Mouse (Mus musculus) spleen, adult 2 months (tissue): ENCODE measurements around the gene Psap. TPM values are rescaled to one million over a fixed set of nuclear protein-coding genes. Genes with fewer than 3 reads are reported as not detected.
A peak's percentile ranks its signal among the peaks of the same experiment; 100 is the strongest.

Experiments used
- DNase-seq, 2 experiments: peaks; one replicate each; pipeline versions ENCODE4 v3.0.0 to v3.0.0-alpha.2; 2012 to 2021; ENCODE audit warnings: low spot score in 2 of 2, low read depth in 1 of 2
- H3K27ac ChIP-seq: fragments of 200-500 bp; 2 replicates; pipeline ENCODE4 v1.5.1; 2012; ENCODE audit warnings: low read length, inconsistent platforms; ENCODE audit not compliant: insufficient read depth
- H3K27me3 ChIP-seq: fragments of 200-500 bp; 2 replicates; pipeline ENCODE4 v1.6.1; 2012; ENCODE audit warnings: mild to moderate bottlenecking, moderate library complexity, low read length, inconsistent platforms; ENCODE audit not compliant: control insufficient read depth, insufficient read depth
- H3K36me3 ChIP-seq: fragments of 200-500 bp; 2 replicates; pipeline ENCODE4 v1.6.1; 2012; ENCODE audit warnings: mild to moderate bottlenecking, low read length, inconsistent platforms; ENCODE audit not compliant: control insufficient read depth, insufficient read depth
- H3K4me1 ChIP-seq: fragments of 200-500 bp; 2 replicates; pipeline ENCODE4 v1.6.1; 2011; ENCODE audit warnings: inconsistent platforms; ENCODE audit not compliant: control insufficient read depth, insufficient read depth, insufficient read length
- H3K4me3 ChIP-seq: fragments of 200-500 bp; 2 replicates; pipeline ENCODE4 v1.5.1; 2011; ENCODE audit warnings: mild to moderate bottlenecking, inconsistent platforms; ENCODE audit not compliant: insufficient read depth, insufficient read length; ENCODE audit errors: extremely low read depth
- CTCF ChIP-seq: fragments of 200-500 bp; IDR thresholded peaks from 2 replicates; pipeline ENCODE4 v1.5.1; 2011; ENCODE audit warnings: mild to moderate bottlenecking, inconsistent platforms; ENCODE audit not compliant: insufficient read depth, insufficient read length, insufficient replicate concordance; ENCODE audit errors: extremely low read depth
- POLR2A ChIP-seq: fragments of 200-500 bp; IDR thresholded peaks from 2 replicates; pipeline ENCODE4 v1.6.1; 2011; ENCODE audit warnings: low read depth, low read length, inconsistent platforms
- WGBS: fragments of 180-500 bp; shearing (Covaris S2); methylation state at CpG from one replicate; pipeline ENCODE4 v1.1.7; 2018; 5-methylcytosine and 5-hydroxymethylcytosine counted together
- polyA plus RNA-seq: library from polyadenylated mRNA; depleted of rRNA; stranded (reverse); fragments of >200 nt; gene quantifications from 2 replicates; pipeline ENCODE4 v1.2.3, GENCODE M21; 2012

Gene Psap
- polyA plus RNA-seq, 1 experiment, result 1,338 TPM

DNA sequence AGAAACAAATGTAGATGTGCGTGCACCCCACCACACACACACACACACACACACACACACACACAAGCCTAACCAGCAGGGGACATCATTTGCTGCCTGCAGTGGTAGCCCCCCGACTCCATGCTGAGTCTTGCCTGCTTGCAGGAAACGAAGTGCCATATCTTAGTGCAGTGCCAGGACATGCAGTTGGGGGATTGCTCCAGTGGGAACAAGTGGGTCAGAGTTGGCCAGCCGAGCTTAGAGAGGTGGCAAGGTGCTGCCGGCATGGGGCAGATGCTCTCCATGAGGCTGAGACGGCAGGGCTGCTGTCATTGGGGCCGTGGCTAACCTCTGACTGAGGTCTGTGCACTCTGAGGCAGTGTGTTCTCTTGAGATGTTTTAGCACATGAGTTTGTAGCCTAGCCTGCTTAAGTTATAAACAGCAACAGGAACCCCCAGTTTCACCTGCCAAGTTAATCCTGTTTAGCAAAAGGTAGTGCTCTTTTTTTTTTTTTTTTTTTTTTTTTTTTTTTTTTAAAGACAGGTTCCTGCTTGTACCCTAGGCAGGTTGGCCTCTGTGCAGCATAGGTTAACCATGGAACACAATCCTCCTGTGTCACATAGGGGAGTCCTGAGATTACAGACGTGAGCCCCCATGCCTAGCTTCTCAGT, 2.0 kb downstream of the Psap start:
- Histone ChIP-seq H3K4me1 (peaks cover 43% of the 10 kb centered on the region; the same call in 1 of the 2 replicates), H3K36me3 (0 out of 2 replicates have a peak, but pooled peaks cover 2% of the 10 kb centered on the region), H3K4me3 (peak overlapping the region; percentile 99), H3K27ac (peak overlapping the region; percentile 83), H3K27me3 (no peaks in the 10 kb centered on the region)
- no peak for TF ChIP-seq CTCF
- DNase-seq, result no peak
- WGBS, result 30% methylated on average over 8 of the region's 8 CpGs

DNA sequence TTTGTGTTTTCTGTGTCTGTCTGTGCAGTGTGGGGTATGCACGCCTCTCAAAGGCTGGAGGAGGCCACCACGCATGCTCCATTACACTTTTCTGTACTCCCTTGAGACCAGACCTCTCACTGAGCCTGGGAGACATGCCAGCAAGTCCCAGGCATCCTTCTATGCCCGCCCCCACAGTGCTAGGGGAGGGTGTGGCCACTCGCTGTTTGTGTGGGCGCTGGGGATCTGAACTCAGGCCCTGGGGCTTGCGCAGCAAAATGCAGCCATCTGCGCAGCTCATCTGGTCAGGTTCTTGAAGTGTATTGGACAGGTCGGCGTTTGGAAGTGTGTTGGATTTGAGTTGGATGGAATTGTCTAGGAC, 2.5 kb downstream of the Psap start:
- Histone ChIP-seq H3K4me1 (peaks cover 45% of the 10 kb centered on the region; the same call in 1 of the 2 replicates), H3K4me3 (peak overlapping the region; percentile 40), H3K36me3 (0 out of 2 replicates have a peak, but pooled peaks cover 2% of the 10 kb centered on the region), H3K27ac (peak overlapping the region; percentile 55), H3K27me3 (no peaks in the 10 kb centered on the region)
- DNase-seq, result peak in 1 of 2 experiments; percentile 45
- WGBS, result 61% methylated on average over 9 of the region's 9 CpGs
- no peak for TF ChIP-seq CTCF
- TF ChIP-seq POLR2A, result no peak; the same call in 1 of the 2 replicates

DNA sequence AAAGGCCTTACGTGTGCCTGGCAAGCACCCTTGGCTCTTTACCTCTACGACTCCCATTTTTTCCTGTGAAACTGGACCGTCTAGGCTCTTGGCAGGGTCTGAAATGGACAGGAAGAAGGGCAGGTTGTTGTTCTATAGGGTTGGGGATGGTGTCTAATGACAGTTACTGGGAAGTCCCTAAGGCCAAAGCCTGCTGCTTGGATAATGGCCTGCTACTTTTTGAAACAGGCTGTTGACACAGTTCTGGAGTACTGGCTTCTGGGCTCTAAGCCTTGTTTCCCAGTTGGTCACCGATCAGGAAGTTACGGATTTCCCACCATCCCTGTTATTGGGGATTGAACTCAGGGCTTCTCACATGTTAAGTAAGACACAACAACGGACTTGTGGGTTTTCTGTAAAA, 2.9 kb downstream of the Psap start:
- DNase-seq, result no peak
- Histone ChIP-seq H3K27me3 (no peaks in the 10 kb centered on the region), H3K27ac (peak overlapping the region; percentile 55), H3K4me3 (peak overlapping the region; percentile 40; the same call in 1 of the 2 replicates), H3K36me3 (0 out of 2 replicates have a peak, but pooled peaks cover 2% of the 10 kb centered on the region), H3K4me1 (peaks cover 49% of the 10 kb centered on the region; the same call in 1 of the 2 replicates)
- TF ChIP-seq POLR2A (no peak), CTCF (no peak)
- WGBS, result 77% methylated on average over 6 of the region's 6 CpGs

DNA sequence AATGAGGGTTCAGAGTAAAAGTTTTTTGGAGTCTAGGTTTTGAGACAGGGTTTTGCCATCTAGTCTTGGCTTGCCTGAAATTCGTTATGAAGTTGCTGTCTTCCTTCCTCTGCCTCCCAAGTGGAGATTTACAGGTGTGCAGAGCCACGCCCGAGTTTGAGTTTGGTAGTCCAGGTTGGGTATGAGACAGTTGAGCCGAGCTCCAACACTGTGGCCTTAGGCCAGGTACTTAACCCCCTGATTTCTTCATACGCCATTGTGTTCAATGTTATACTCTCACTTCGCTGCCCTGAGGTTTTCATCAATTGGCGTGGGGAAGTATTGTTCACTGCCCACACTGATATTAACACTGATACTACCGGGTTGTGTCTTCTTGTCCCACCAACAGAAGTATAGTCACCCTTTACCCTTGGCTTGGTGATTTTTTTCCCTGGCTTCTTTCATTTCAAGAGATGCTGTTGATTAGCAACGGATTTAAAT, 4.2 kb downstream of the Psap start:
- TF ChIP-seq CTCF (no peak), POLR2A (no peak)
- no peak for DNase-seq
- Histone ChIP-seq H3K36me3 (0 out of 2 replicates have a peak, but pooled peaks cover 3% of the 10 kb centered on the region), H3K4me1 (peaks cover 60% of the 10 kb centered on the region), H3K4me3 (no peak overlapping the region), H3K27ac (peak overlapping the region; percentile 26), H3K27me3 (no peaks in the 10 kb centered on the region)
- 65% methylated on average over 9 of the region's 9 CpGs for WGBS

DNA sequence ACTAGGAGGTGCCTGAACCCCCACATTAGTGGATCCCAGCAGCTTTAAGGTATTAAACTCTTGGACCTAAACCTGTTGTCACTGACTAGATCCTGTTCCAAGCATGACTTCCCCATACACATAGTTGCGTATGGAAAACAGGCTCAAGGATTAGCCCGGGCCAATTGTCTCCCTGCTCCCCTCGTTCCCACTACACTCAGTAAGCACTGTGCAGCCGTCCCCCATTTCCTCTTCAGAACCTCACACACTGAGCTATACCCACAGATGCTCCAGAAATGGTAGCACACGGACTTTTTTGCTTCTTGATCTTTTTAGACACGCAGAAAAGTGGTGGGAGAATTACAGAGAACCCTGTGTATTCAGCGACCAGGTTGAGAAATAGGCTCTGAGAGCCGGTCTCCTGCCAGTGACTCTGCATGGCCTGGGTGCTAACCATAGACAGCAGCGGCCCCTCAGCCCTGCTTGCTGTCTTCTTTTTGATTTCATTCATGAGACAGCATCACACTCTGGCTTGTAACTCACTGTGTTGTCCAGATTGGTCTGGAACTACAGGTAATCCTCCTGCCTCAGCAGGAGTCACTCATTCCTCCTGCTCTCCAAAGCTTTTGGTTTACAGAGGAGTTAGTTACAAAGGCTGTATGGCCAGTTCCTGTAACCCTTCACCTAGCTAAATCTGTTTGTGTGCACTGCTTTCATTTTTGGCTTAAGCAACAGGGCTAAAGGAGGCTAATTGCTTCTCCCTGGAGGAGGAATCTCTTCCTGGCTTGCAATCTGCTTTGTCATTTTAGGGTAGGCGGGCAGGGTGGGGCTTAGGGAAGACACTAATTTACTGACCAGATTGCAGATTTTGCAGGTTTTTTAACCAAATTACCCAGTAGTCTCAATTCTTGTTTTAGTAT, 4.9 kb downstream of the Psap start:
- Histone ChIP-seq H3K27ac (peak overlapping the region; percentile 54), H3K36me3 (0 out of 2 replicates have a peak, but pooled peaks cover 3% of the 10 kb centered on the region), H3K27me3 (no peaks in the 10 kb centered on the region), H3K4me1 (peaks cover 66% of the 10 kb centered on the region), H3K4me3 (peak overlapping the region; percentile 16; the same call in 1 of the 2 replicates)
- WGBS, result 29% methylated on average over 10 of the region's 10 CpGs
- no peak for DNase-seq
- TF ChIP-seq CTCF, result no peak
- no peak for TF ChIP-seq POLR2A

DNA sequence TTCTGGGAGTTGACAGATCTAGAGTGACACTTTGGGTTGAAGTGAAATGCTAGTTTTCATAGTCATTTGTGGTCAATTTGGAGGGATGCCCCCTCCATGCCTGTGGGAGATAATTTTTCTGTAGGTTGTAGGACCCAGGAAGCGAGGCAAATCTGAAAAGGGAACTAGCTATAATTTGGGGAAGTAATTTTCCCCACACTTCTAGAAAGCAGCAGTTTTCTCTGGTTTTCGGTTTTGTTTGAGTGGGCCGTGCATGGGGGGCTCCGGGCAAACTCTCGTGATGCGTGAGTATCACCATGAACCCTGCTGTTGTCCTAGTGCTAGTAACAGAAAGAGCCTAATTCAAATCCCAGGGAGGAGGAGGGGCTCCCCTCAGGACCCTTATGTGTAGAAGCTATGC, 6.8 kb downstream of the Psap start:
- TF ChIP-seq CTCF, result no peak
- TF ChIP-seq POLR2A, result no peak
- peaks cover 79% of the 10 kb centered on the region for H3K4me1 ChIP-seq
- H3K36me3 ChIP-seq, result 0 out of 2 replicates have a peak, but pooled peaks cover 3% of the 10 kb centered on the region

More for the DNA sequence above, 6.8 kb downstream of the Psap start:
- peak overlapping the region; percentile 87 for H3K27ac ChIP-seq
- H3K4me3 ChIP-seq, result peak overlapping the region; percentile 35
- H3K27me3 ChIP-seq, result no peaks in the 10 kb centered on the region
- 12% methylated on average over 6 of the region's 6 CpGs for WGBS
- DNase-seq, result no peak
